Mouse (Mus musculus): Measurements from ENCODE around the gene Mex3a.

GRCm38 (mm10) chr3:88521156-88521555, 11.0 kb upstream of the Mex3a start:
- TF ChIP-seq CTCF (IDR thresholded peaks at IDR 0.05; ENCODE audit: borderline replicate concordance, control insufficient read depth, extremely low read depth, insufficient read depth, low read length, poor library complexity) (no peak), POLR2A (IDR thresholded peaks at IDR 0.05; ENCODE audit: control insufficient read depth, extremely low read depth, insufficient read depth, low read length, poor library complexity) (no peak)
